Mouse (Mus musculus): Measurements from ENCODE around the gene Mtg2. TPM values are rescaled to one million over a fixed set of nuclear protein-coding genes. Genes with fewer than 3 reads are reported as not detected.

The Mtg2 gene
- polyA plus RNA-seq, 3 experiments from 2014 or later = 28.5 to 51.3 (median 40.1) TPM

Other genes starting within 250 kb of the Mtg2 start
- 1 to 10 TPM; 4.3 to 7.2 (median 5.0) TPM for gene Taf4, start 93.9 kb upstream of the Mtg2 start, polyA plus RNA-seq (2017; shearing (Covaris generic))
- 1 to 10 TPM; 2.4 to 3.9 (median 2.5) TPM for gene Lsm14b, start 45.6 kb upstream of the Mtg2 start, polyA plus RNA-seq (2017; shearing (Covaris generic))
- gene Psma7, start 28.2 kb upstream of the Mtg2 start, polyA plus RNA-seq (2017; shearing (Covaris generic)) = 100 to 1,000 TPM; 448 to 507 (median 458) TPM
- gene Ss18l1, start 28.1 kb upstream of the Mtg2 start, polyA plus RNA-seq (2017; shearing (Covaris generic)) = 1 to 10 TPM; 1.4 to 2.4 (median 2.3) TPM
- not detected for gene Hrh3, start 33.9 kb downstream of the Mtg2 start, polyA plus RNA-seq (2017; shearing (Covaris generic))
- gene Osbpl2, start 48.7 kb downstream of the Mtg2 start, polyA plus RNA-seq (2017; shearing (Covaris generic)) = 10 to 100 TPM; 20.2 to 23.7 (median 21.9) TPM
- 100 to 1,000 TPM in 1 of 3 experiments, 10 to 100 TPM in 2; 85.6 to 103 (median 86.1) TPM for gene Adrm1, start 100.9 kb downstream of the Mtg2 start, polyA plus RNA-seq (2017; shearing (Covaris generic))
- gene Lama5, start 155.3 kb downstream of the Mtg2 start, polyA plus RNA-seq (2017; shearing (Covaris generic)) = under 1 TPM in 2 of 3 experiments, not detected in 1; 0.33 to 0.40 TPM
- gene Rps21, start 186.8 kb downstream of the Mtg2 start, polyA plus RNA-seq (2017; shearing (Covaris generic)) = 1,000 to 10,000 TPM; 1,053 to 1,596 (median 1,304) TPM
- gene Cables2, start 202.9 kb downstream of the Mtg2 start, polyA plus RNA-seq (2017; shearing (Covaris generic)) = 1 to 10 TPM; 6.7 to 8.0 (median 7.7) TPM
- not detected for gene Rbbp8nl, start 219.3 kb downstream of the Mtg2 start, polyA plus RNA-seq (2017; shearing (Covaris generic))

Data from inflammation-experienced regulatory T-cells, adult 6 months (primary cell).